Mouse (Mus musculus): ENCODE data around the gene Cts6. TPM values are rescaled to one million over a fixed set of nuclear protein-coding genes. Genes with fewer than 3 reads are reported as not detected.
"Not testable (repeated sequence)": the region's sequence is repeated elsewhere in the genome, so short reads cannot be mapped to it uniquely, and the experiment has no call there.

Gene Cts6
- total RNA-seq (2012; rRNA removed) (not detected in 2 replicates), total RNA-seq (2014; rRNA removed) (not detected in 2 replicates), polyA plus RNA-seq (2012; ENCODE audit: insufficient read length, low read depth) (not detected in 2 replicates)

- Histone ChIP-seq H3K79me2 (replicated peaks; ENCODE audit: control insufficient read depth, extremely low read depth, insufficient read depth, poor library complexity, severe bottlenecking) (no peaks in the 10 kb centered on the region), H3K27me3 (replicated peaks) (no peaks in the 10 kb centered on the region), H3K36me3 (replicated peaks in 1 of 2; ENCODE audit: control insufficient read depth in 1 of 2, insufficient read depth in 1 of 2, low read length in 1 of 2) (no peaks in the 10 kb centered on the region), H3K9ac (ENCODE audit: insufficient read depth, low read depth) (no peak within 1 kb of the TSS), H3K4me3 (replicated peaks in 1 of 3; ENCODE audit: low read depth in 2 of 3, low read length in 2 of 3, poor library complexity in 1 of 3) (no peak within 1 kb of the TSS), H3K9me3 (replicated peaks; ENCODE audit: low read length) (peaks cover 45% of the 10 kb centered on the region), H3K4me1 (ENCODE audit: control insufficient read depth in 1 of 2, insufficient read depth in 2 of 2) (no peaks in the 10 kb centered on the region), H3K27ac (ENCODE audit: insufficient read depth, low read depth) (no peak within 1 kb of the TSS), H3K4me2 (ENCODE audit: insufficient read depth, low read depth, poor library complexity, severe bottlenecking) (no peak within 1 kb of the TSS)
- no peak for DNase-seq (ENCODE audit: extremely low read depth)
- in situ Hi-C loops (cut with MboI; ENCODE audit: low pct_ligation_motif_present, low pct_unique_long_range_greater_than_20kb, low sequenced_read_pairs) = no loop called here
- TF ChIP-seq KAT2A (IDR thresholded peaks at IDR 0.05; ENCODE audit: insufficient replicate concordance, low read length) = no peak
- TF ChIP-seq POLR2A (IDR thresholded peaks at IDR 0.05; ENCODE audit: low read depth, low read length) = no peak
- no peak for TF ChIP-seq RAD21 (IDR thresholded peaks at IDR 0.05; ENCODE audit: low read depth, low read length)
- no peak for TF ChIP-seq ZNF384 (IDR thresholded peaks at IDR 0.05; ENCODE audit: low read depth, low read length)
- TF ChIP-seq MAZ (IDR thresholded peaks at IDR 0.05; ENCODE audit: low read depth, low read length) = no peak
- no peak for TF ChIP-seq IRF4 (IDR thresholded peaks at IDR 0.05; ENCODE audit: low read depth, low read length)
- no peak for TF ChIP-seq ZC3H11A (IDR thresholded peaks at IDR 0.05; ENCODE audit: low read depth, low read length)
- no peak for TF ChIP-seq USF2 (conservative IDR thresholded peaks at IDR 0.05; ENCODE audit: low read depth, low read length)
- no peak for TF ChIP-seq CHD2 (IDR thresholded peaks at IDR 0.05; ENCODE audit: low read length)
- no peak for TF ChIP-seq ZKSCAN1 (IDR thresholded peaks at IDR 0.05; ENCODE audit: borderline replicate concordance, low read depth, low read length)
- no peak for TF ChIP-seq CTCF (conservative IDR thresholded peaks at IDR 0.05 in 1 of 2, IDR thresholded peaks at IDR 0.05 in 1 of 2; ENCODE audit: low read depth in 2 of 2, low read length in 2 of 2)
- TF ChIP-seq CHD1 (IDR thresholded peaks at IDR 0.05; ENCODE audit: low read depth, low read length) = no peak
- TF ChIP-seq TBP (conservative IDR thresholded peaks at IDR 0.05; ENCODE audit: low read depth, low read length) = no peak
- TF ChIP-seq GABPA (IDR thresholded peaks at IDR 0.05; ENCODE audit: insufficient replicate concordance, low read depth, low read length) = no peak
- TF ChIP-seq JUN (IDR thresholded peaks at IDR 0.05; ENCODE audit: insufficient read depth, low read depth, low read length) = no peak
- no peak for TF ChIP-seq POLR2AphosphoS2 (IDR thresholded peaks at IDR 0.05; ENCODE audit: low read depth, low read length)
- no peak for TF ChIP-seq TCF12 (IDR thresholded peaks at IDR 0.05; ENCODE audit: low read depth, low read length)
- dilution Hi-C loops (cut with MboI; ENCODE audit: extremely low pct_ligation_motif_present, extremely low pct_unique_long_range_greater_than_20kb, low sequenced_read_pairs) = no loop called here
Measured at GRCm38 (mm10) chr13:61203310-61203709, at the start of gene Cts6. Cts6 (minus strand) TSS chr13:61203410.

- Histone ChIP-seq H3K9ac (ENCODE audit: insufficient read depth, low read depth) (no peak overlapping the region), H3K9me3 (replicated peaks; ENCODE audit: low read length) (peaks cover 20% of the 10 kb centered on the region), H3K36me3 (replicated peaks in 1 of 2; ENCODE audit: control insufficient read depth in 1 of 2, insufficient read depth in 1 of 2, low read length in 1 of 2) (no peaks in the 10 kb centered on the region), H3K4me1 (ENCODE audit: control insufficient read depth in 1 of 2, insufficient read depth in 2 of 2) (no peaks in the 10 kb centered on the region), H3K27ac (ENCODE audit: insufficient read depth, low read depth) (no peak overlapping the region), H3K4me2 (ENCODE audit: insufficient read depth, low read depth, poor library complexity, severe bottlenecking) (no peak overlapping the region), H3K79me2 (replicated peaks; ENCODE audit: control insufficient read depth, extremely low read depth, insufficient read depth, poor library complexity, severe bottlenecking) (no peaks in the 10 kb centered on the region), H3K4me3 (replicated peaks in 1 of 3; ENCODE audit: low read depth in 2 of 3, low read length in 2 of 3, poor library complexity in 1 of 3) (no peak overlapping the region), H3K27me3 (replicated peaks) (no peaks in the 10 kb centered on the region)
- DNase-seq (ENCODE audit: extremely low read depth) = peak; percentile 20
- dilution Hi-C loops (cut with MboI; ENCODE audit: extremely low pct_ligation_motif_present, extremely low pct_unique_long_range_greater_than_20kb, low sequenced_read_pairs) (no loop called here), in situ Hi-C loops (cut with MboI; ENCODE audit: low pct_ligation_motif_present, low pct_unique_long_range_greater_than_20kb, low sequenced_read_pairs) (no loop called here)
- TF ChIP-seq SMC3 (IDR thresholded peaks at IDR 0.05; ENCODE audit: low read depth, low read length) = peak; percentile 26
- TF ChIP-seq RAD21 (IDR thresholded peaks at IDR 0.05; ENCODE audit: low read depth, low read length) = peak; percentile 45
- no peak for TF ChIP-seq POLR2A (IDR thresholded peaks at IDR 0.05; ENCODE audit: low read depth, low read length)
- peak in 1 of 2 experiments; percentile 50; a peak in 2 of 4 replicates for TF ChIP-seq CTCF (conservative IDR thresholded peaks at IDR 0.05 in 1 of 2, IDR thresholded peaks at IDR 0.05 in 1 of 2; ENCODE audit: low read depth in 2 of 2, low read length in 2 of 2)
- no peak for TF ChIP-seq ELF1 (IDR thresholded peaks at IDR 0.05; ENCODE audit: low read depth, low read length)
- peak; percentile 59 for TF ChIP-seq ZNF384 (IDR thresholded peaks at IDR 0.05; ENCODE audit: low read depth, low read length)
Measured at GRCm38 (mm10) chr13:61241076-61241947, 38.1 kb upstream of the Cts6 start.

GRCm38 (mm10) chr13:61185151-61185933 lies 17.9 kb downstream of the Cts6 start:
- H3K4me2 ChIP-seq (ENCODE audit: insufficient read depth, low read depth, poor library complexity, severe bottlenecking); in situ Hi-C loops (cut with MboI; ENCODE audit: low pct_ligation_motif_present, low pct_unique_long_range_greater_than_20kb, low sequenced_read_pairs); H3K9ac ChIP-seq (ENCODE audit: insufficient read depth, low read depth); H3K4me1 ChIP-seq (ENCODE audit: control insufficient read depth in 1 of 2, insufficient read depth in 2 of 2); H3K27me3 ChIP-seq (replicated peaks); H3K27ac ChIP-seq (ENCODE audit: insufficient read depth, low read depth); H3K9me3 ChIP-seq (replicated peaks; ENCODE audit: low read length); DNase-seq (ENCODE audit: extremely low read depth); H3K4me3 ChIP-seq (replicated peaks in 1 of 3; ENCODE audit: low read depth in 2 of 3, low read length in 2 of 3, poor library complexity in 1 of 3); dilution Hi-C loops (cut with MboI; ENCODE audit: extremely low pct_ligation_motif_present, extremely low pct_unique_long_range_greater_than_20kb, low sequenced_read_pairs); H3K36me3 ChIP-seq (replicated peaks in 1 of 2; ENCODE audit: control insufficient read depth in 1 of 2, insufficient read depth in 1 of 2, low read length in 1 of 2); H3K79me2 ChIP-seq (replicated peaks; ENCODE audit: control insufficient read depth, extremely low read depth, insufficient read depth, poor library complexity, severe bottlenecking): not testable (repeated sequence)
